Mouse (Mus musculus): ENCODE results near the gene Kcnj4.

- TF ChIP-seq CTCF (IDR thresholded peaks at IDR 0.05; ENCODE audit: borderline replicate concordance, extremely low read depth, insufficient read depth, insufficient read length) (no peak), POLR2A (IDR thresholded peaks at IDR 0.05; ENCODE audit: borderline replicate concordance, extremely low read depth, insufficient read depth, insufficient read length, poor library complexity, severe bottlenecking) (no peak)
These were observed 22.2 kb upstream of the Kcnj4 start for GRCm38 (mm10) chr15:79527192-79527591.
